In genomic region chr9:22131226-22131981, GRCm38 (mm10) we compare ENCODE assay signal across 8 mouse cellular contexts. TPM values are rescaled to one million over a fixed set of nuclear protein-coding genes. Genes with fewer than 3 reads are reported as not detected.
A peak's percentile ranks its signal among the peaks of the same experiment; 100 is the strongest.
DNase-seq lines count a peak whose midpoint lies in the region; ATAC-seq and TF ChIP-seq lines count a peak whose summit lies in the region.

No protein-coding gene starts in this region.

- H3K27me3 ChIP-seq in E14TG2a.4 (ENCODE audit: insufficient read depth, low read length), result peaks cover 59% of the 10 kb centered on the region

- H3K4me1 ChIP-seq in E14TG2a.4 (replicated peaks; ENCODE audit: low read depth, low read length), result peaks cover 78% of the 10 kb centered on the region
- H3K4me1 ChIP-seq in bone marrow, adult 2 months (ENCODE audit: control insufficient read depth, insufficient read depth, low read length), result peaks cover 4% of the 10 kb centered on the region; the same call in 1 of the 2 replicates
- H3K4me1 ChIP-seq in lung, adult 2 months (ENCODE audit: control insufficient read depth, insufficient read depth, low read length), result peaks cover 2% of the 10 kb centered on the region; the same call in 1 of the 2 replicates

- peak overlapping the region; percentile 20 for H3K27ac ChIP-seq in bone marrow, adult 2 months (ENCODE audit: control insufficient read depth, insufficient read depth, low read depth, low read length, poor library complexity)

- H3K9me3 ChIP-seq in E14TG2a.4 (ENCODE audit: low read length), result no peaks in the 10 kb centered on the region

- no peak for TF ChIP-seq CTCF in E14TG2a.4 (conservative IDR thresholded peaks at IDR 0.05; ENCODE audit: low read length)
- no peak for TF ChIP-seq CTCF in bone marrow, adult 2 months (IDR thresholded peaks at IDR 0.05; ENCODE audit: control insufficient read depth, insufficient read depth, low read length)
- TF ChIP-seq CTCF in lung, adult 2 months (IDR thresholded peaks at IDR 0.05; ENCODE audit: insufficient read depth, low read length), result no peak

- WGBS in bone marrow, adult 2 months, result 2% methylated on average over 35 of the region's 35 CpGs
- 2% methylated on average over 35 of the region's 35 CpGs for WGBS in lung, adult 2 months

- ATAC-seq in granulocyte monocyte progenitor cell, adult 5-6 weeks (replicated peaks; ENCODE audit: poor library complexity, severe bottlenecking), result peak; percentile 81
- ATAC-seq in neutrophil, adult 5-6 weeks (ENCODE audit: extremely low read depth, insufficient number of reproducible peaks, low FRiP score, poor library complexity, severe bottlenecking), result peak; percentile 23; the same call in 1 of the 2 replicates
- no peak for ATAC-seq in cerebellum, adult (ENCODE audit: insufficient number of reproducible peaks, low FRiP score, low TSS enrichment)

- peak; percentile 69 for DNase-seq in kidney, adult 18-20 months
- peak; percentile 38 for DNase-seq in lung, adult 2 months
- no peak for DNase-seq in cerebellum, postnatal 36 days

- TF ChIP-seq POLR2A in bone marrow, adult 2 months (IDR thresholded peaks at IDR 0.05; ENCODE audit: borderline replicate concordance, control insufficient read depth, low read depth, low read length), result peak; percentile 21; the same call in 1 of the 2 replicates
- no peak for TF ChIP-seq POLR2A in lung, adult 2 months (IDR thresholded peaks at IDR 0.05; ENCODE audit: borderline replicate concordance, extremely low read depth, low read depth, low read length)

- H3K4me3 ChIP-seq in E14TG2a.4 (replicated peaks; ENCODE audit: low read length), result peak overlapping the region; percentile 83
- H3K4me3 ChIP-seq in bone marrow, adult 2 months (replicated peaks; ENCODE audit: control insufficient read depth, low read depth, low read length), result peak overlapping the region; percentile 59
- peak overlapping the region; percentile 64 for H3K4me3 ChIP-seq in lung, adult 2 months (replicated peaks; ENCODE audit: extremely low read depth, low read depth, low read length)

- peaks cover 27% of the 10 kb centered on the region for H3K36me3 ChIP-seq in E14TG2a.4 (ENCODE audit: insufficient read depth, low read length)

RNA-seq across cellular contexts. Expression of gene Acp5, which starts 4.1 kb away (rescaled TPM):
- polyA plus RNA-seq in bone marrow, adult 2 months (2011; ENCODE audit: insufficient read depth, insufficient read length, low replicate concordance, missing spikeins), result 89.7 and 103 TPM in 2 replicates
- total RNA-seq in granulocyte monocyte progenitor cell, adult 5-6 weeks (2014; fragmentation: Nextera tagmentation), result 3.9 and 4.7 TPM in 2 replicates
- total RNA-seq in granulocyte monocyte progenitor cell, adult 5-6 weeks (2017), result 1.6 and 4.6 TPM in 2 replicates
- polyA plus RNA-seq in lung, adult 2 months (2012; rRNA removed), result 47.7 and 54.5 TPM in 2 replicates
- total RNA-seq in neutrophil, adult 5-6 weeks (2017), result 70.6 and 71.3 TPM in 2 replicates

RNA-seq across cellular contexts. Expression of gene Elof1, which starts 14.4 kb away (rescaled TPM):
- polyA plus RNA-seq in bone marrow, adult 2 months (2011; ENCODE audit: insufficient read depth, insufficient read length, low replicate concordance, missing spikeins), result 39.9 and 54.1 TPM in 2 replicates
- 93.9 and 132 TPM in 2 replicates for total RNA-seq in granulocyte monocyte progenitor cell, adult 5-6 weeks (2014; fragmentation: Nextera tagmentation)
- total RNA-seq in granulocyte monocyte progenitor cell, adult 5-6 weeks (2017), result 47.3 and 56.3 TPM in 2 replicates
- 176 and 180 TPM in 2 replicates for polyA plus RNA-seq in lung, adult 2 months (2012; rRNA removed)
- total RNA-seq in neutrophil, adult 5-6 weeks (2017), result 27.4 and 27.9 TPM in 2 replicates

RNA-seq across cellular contexts. Expression of gene Pigyl, which starts 25.2 kb away (rescaled TPM):
- 10.5 and 23.3 TPM in 2 replicates for polyA plus RNA-seq in bone marrow, adult 2 months (2011; ENCODE audit: insufficient read depth, insufficient read length, low replicate concordance, missing spikeins)
- 17.3 and 28.7 TPM in 2 replicates for total RNA-seq in granulocyte monocyte progenitor cell, adult 5-6 weeks (2014; fragmentation: Nextera tagmentation)
- 26.6 and 29.3 TPM in 2 replicates for total RNA-seq in granulocyte monocyte progenitor cell, adult 5-6 weeks (2017)
- 67.8 and 68.8 TPM in 2 replicates for polyA plus RNA-seq in lung, adult 2 months (2012; rRNA removed)
- total RNA-seq in neutrophil, adult 5-6 weeks (2017), result 13.0 and 16.6 TPM in 2 replicates

RNA-seq across cellular contexts. Expression of gene Cnn1, which starts 32.4 kb away (rescaled TPM):
- not detected in 2 replicates for polyA plus RNA-seq in bone marrow, adult 2 months (2011; ENCODE audit: insufficient read depth, insufficient read length, low replicate concordance, missing spikeins)
- total RNA-seq in granulocyte monocyte progenitor cell, adult 5-6 weeks (2014; fragmentation: Nextera tagmentation), result not detected in 2 replicates
- total RNA-seq in granulocyte monocyte progenitor cell, adult 5-6 weeks (2017), result not detected in 2 replicates
- polyA plus RNA-seq in lung, adult 2 months (2012; rRNA removed), result 79.3 and 94.3 TPM in 2 replicates
- not detected in 2 replicates for total RNA-seq in neutrophil, adult 5-6 weeks (2017)

RNA-seq across cellular contexts. Expression of gene Ecsit, which starts 46.2 kb away (rescaled TPM):
- 10.4 and 18.7 TPM in 2 replicates for polyA plus RNA-seq in bone marrow, adult 2 months (2011; ENCODE audit: insufficient read depth, insufficient read length, low replicate concordance, missing spikeins)
- total RNA-seq in granulocyte monocyte progenitor cell, adult 5-6 weeks (2014; fragmentation: Nextera tagmentation), result 21.1 and 29.5 TPM in 2 replicates
- 28.2 and 30.3 TPM in 2 replicates for total RNA-seq in granulocyte monocyte progenitor cell, adult 5-6 weeks (2017)
- polyA plus RNA-seq in lung, adult 2 months (2012; rRNA removed), result 29.1 and 36.4 TPM in 2 replicates
- 10.1 and 14.0 TPM in 2 replicates for total RNA-seq in neutrophil, adult 5-6 weeks (2017)

Comparison
In these comparisons a context has a peak if more than half of its experiments do, and no peak if none do; other contexts are left out.
1. DNase-seq: peak in kidney, adult 18-20 months (single experiment) and lung, adult 2 months (single experiment); none in cerebellum, postnatal 36 days (0 of 2).
2. RNA of gene Acp5, which starts 4.1 kb away (total RNA-seq): 70.6 to 71.3 TPM in neutrophil, adult 5-6 weeks; 1.6 to 4.7 TPM in granulocyte monocyte progenitor cell, adult 5-6 weeks; every median in the first group is over 10 times any median in the second.
3. Peak in every context shown above with its lines, with median percentiles within 50 percentile points of each other: H3K4me3 ChIP-seq.